ENCODE assay signal across 7 mouse cellular contexts in genomic region chr17:70129151-70129550, GRCm38 (mm10).
"Had no signal": no experiment of that assay in that cellular context is flagged by ENCODE, and none has a peak within 500 bp of the region (broad histone marks: within the 10 kb centered on the region; RNA-seq: fewer than 3 reads in every experiment).

No protein-coding gene starts in this region.

- DNase-seq: kidney, postnatal 14 days; lung, embryonic 14.5 days; lung, postnatal 10 days; lung, postnatal 4 days; midbrain, embryonic 14.5 days; right cerebral cortex, postnatal 25 days; thymus, postnatal 4 days had no signal
